Mouse (Mus musculus): ENCODE results near the gene Hkdc1. TPM values are rescaled to one million over a fixed set of nuclear protein-coding genes. Genes with fewer than 3 reads are reported as not detected.

The Hkdc1 gene
- polyA plus RNA-seq (2012; rRNA removed): 0.92 and 1.0 TPM in 2 replicates

DNA sequence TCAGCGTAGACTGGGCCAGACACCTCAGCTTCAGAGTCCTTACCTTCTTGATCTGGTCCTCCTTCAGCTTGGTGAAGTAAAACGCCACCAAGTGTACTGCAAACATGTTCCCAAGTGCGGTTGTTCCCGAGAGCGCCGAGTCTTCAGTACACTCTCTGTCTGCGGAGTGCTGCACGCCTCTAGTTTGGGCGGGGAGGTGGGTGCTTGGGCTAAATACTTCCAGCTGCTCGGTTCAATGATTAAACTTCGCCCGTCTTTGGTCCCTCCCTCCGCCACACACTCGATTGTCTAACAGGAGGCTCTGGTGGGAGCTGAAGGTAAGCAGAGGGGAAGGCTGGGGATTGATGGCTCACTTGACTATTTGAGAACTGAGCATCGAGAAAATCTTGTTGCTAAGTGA is at the start of gene Hkdc1:
TSS of gene Hkdc1 (minus strand) at position 237 of the 400 bp plus-strand sequence.

DNA sequence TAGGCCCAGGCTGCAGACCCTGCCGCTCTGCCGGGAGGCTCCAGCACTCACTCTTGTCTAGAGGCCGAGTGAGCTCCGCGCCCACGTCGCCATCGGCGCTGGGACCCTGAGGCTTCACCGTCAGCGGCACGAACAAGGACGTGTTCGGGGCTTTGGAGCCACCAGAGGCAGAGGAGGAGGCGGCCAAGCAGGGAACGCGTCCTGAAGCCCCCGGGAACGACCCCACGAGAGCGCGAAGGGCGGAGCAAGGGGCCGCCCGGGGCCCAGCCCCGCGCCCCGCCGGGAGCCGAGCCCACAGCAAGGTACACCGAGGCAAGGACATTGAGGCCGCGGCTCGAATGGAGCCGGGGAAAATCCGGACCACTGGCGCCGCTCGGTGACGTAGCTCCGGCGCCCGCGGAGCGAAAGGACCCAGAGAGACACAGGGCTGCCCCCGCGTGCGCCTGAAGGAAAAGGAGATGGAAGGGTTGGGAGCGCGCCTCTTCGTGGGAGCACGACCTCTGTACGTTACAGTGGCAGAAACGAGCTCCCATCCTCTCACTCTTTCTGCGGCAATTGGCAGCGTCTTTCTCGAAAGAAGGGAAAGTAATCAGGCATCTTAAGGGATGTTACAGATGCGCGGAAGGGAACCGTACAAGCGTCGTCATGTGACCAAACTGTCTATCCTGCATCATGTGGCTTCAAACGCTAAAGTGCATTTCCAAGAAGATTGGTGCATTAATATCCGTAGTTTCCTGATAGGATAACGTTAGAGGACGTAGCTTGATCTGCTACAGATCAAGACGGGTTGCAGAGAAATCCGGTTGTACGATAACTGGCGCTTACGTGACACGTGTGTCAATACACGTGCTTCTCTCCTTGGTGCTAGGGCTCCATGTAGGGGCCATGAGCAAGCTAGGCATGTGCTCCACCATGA is 27.3 kb upstream of the Hkdc1 start, which contains the start of the genes 4930507D05Rik and Supv3l1:
TSS of gene 4930507D05Rik (plus strand) at position 126 of the 916 bp plus-strand sequence.
TSS of gene Supv3l1 (minus strand) at position 375 of the 916 bp plus-strand sequence.

DNA sequence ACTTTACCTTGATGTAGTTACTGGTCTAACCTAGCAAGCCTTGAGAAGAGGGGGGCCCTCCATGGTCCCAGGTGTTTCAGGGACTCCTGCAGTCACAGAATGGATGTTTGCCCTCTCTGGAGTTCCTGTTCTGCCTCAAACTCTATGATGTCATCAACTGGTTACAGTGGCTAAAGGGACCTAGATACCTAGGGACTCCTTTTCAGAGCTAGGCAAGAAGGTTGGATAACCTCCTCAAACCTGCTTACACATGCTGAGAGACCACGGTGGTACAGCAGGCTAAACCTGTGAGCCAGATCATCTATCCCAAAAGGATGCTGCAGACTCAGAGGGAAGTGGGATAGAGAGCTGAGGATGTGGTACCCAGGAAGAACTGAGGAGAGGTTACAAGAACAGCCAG is 42.5 kb downstream of the Hkdc1 start, which contains the start of gene Hk1:
TSS of gene Hk1 (minus strand) at position 101 of the 400 bp plus-strand sequence.

Other genes with a start within 250 kb of the Hkdc1 start
- 8.2 and 14.1 TPM in 2 replicates for gene Tspan15, start 191.2 kb downstream of the Hkdc1 start, polyA plus RNA-seq (2012; rRNA removed)
- not detected in 2 replicates for gene Tacr2, start 170.1 kb downstream of the Hkdc1 start, polyA plus RNA-seq (2012; rRNA removed)
- gene Hk1, start 42.6 kb downstream of the Hkdc1 start, polyA plus RNA-seq (2012; rRNA removed): 32.4 and 32.5 TPM in 2 replicates
- gene 4930507D05Rik, start 27.0 kb upstream of the Hkdc1 start, polyA plus RNA-seq (2012; rRNA removed): 0.55 and 0.61 TPM in 2 replicates
- 28.9 and 34.1 TPM in 2 replicates for gene Supv3l1, start 27.2 kb upstream of the Hkdc1 start, polyA plus RNA-seq (2012; rRNA removed)
- 34.9 and 35.5 TPM in 2 replicates for gene Vps26a, start 64.3 kb upstream of the Hkdc1 start, polyA plus RNA-seq (2012; rRNA removed)
- 3.8 and 3.9 TPM in 2 replicates for gene Srgn, start 105.0 kb upstream of the Hkdc1 start, polyA plus RNA-seq (2012; rRNA removed)
- 42.7 and 42.9 TPM in 2 replicates for gene Kif1bp, start 156.0 kb upstream of the Hkdc1 start, polyA plus RNA-seq (2012; rRNA removed)
- 57.9 and 77.6 TPM in 2 replicates for gene Ddx21, start 179.8 kb upstream of the Hkdc1 start, polyA plus RNA-seq (2012; rRNA removed)
- gene Ddx50, start 228.7 kb upstream of the Hkdc1 start, polyA plus RNA-seq (2012; rRNA removed): 117 and 242 TPM in 2 replicates

Measured in central nervous system, embryonic 11.5 days (tissue).